Mouse (Mus musculus): ENCODE results near the gene Slc39a11.

Gene Slc39a11

GRCm38 (mm10) chr11:113507716-113508480 is 142.0 kb downstream of the Slc39a11 start:
- DNase-seq (ENCODE audit: low spot score) = no peak

GRCm38 (mm10) chr11:113505551-113506160 is 144.2 kb downstream of the Slc39a11 start:
- no peak for DNase-seq (ENCODE audit: low spot score)

- no peak for DNase-seq (ENCODE audit: low spot score)
Measured at GRCm38 (mm10) chr11:113504459-113505062, 145.3 kb downstream of the Slc39a11 start.

GRCm38 (mm10) chr11:113502968-113503367 is 146.9 kb downstream of the Slc39a11 start:
- DNase-seq (ENCODE audit: low spot score) = no peak

GRCm38 (mm10) chr11:113500631-113501305 is 149.1 kb downstream of the Slc39a11 start:
- no peak for DNase-seq (ENCODE audit: low spot score)

- peak; percentile 46 for DNase-seq (ENCODE audit: low spot score)
Measured at GRCm38 (mm10) chr11:113498889-113499288, 151.0 kb downstream of the Slc39a11 start.

- no peak for DNase-seq (ENCODE audit: low spot score)
Measured at GRCm38 (mm10) chr11:113494021-113494546, 155.8 kb downstream of the Slc39a11 start.

GRCm38 (mm10) chr11:113490530-113491520 is 159.1 kb downstream of the Slc39a11 start:
- no peak for DNase-seq (ENCODE audit: low spot score)

GRCm38 (mm10) chr11:113487603-113488335 is 162.1 kb downstream of the Slc39a11 start:
- no peak for DNase-seq (ENCODE audit: low spot score)

GRCm38 (mm10) chr11:113484037-113484436 is 165.8 kb downstream of the Slc39a11 start:
- DNase-seq (ENCODE audit: low spot score) = no peak

- DNase-seq (ENCODE audit: low spot score) = no peak
Measured at GRCm38 (mm10) chr11:113477550-113477949, 172.3 kb downstream of the Slc39a11 start.

- DNase-seq (ENCODE audit: low spot score) = no peak
Measured at GRCm38 (mm10) chr11:113476720-113477119, 173.2 kb downstream of the Slc39a11 start.

GRCm38 (mm10) chr11:113475491-113475890 is 174.4 kb downstream of the Slc39a11 start:
- DNase-seq (ENCODE audit: low spot score) = no peak

- no peak for DNase-seq (ENCODE audit: low spot score)
Measured at GRCm38 (mm10) chr11:113473998-113474534, 175.8 kb downstream of the Slc39a11 start.

- DNase-seq (ENCODE audit: low spot score) = no peak
Measured at GRCm38 (mm10) chr11:113471936-113472335, 177.9 kb downstream of the Slc39a11 start.

GRCm38 (mm10) chr11:113469919-113470785 is 179.7 kb downstream of the Slc39a11 start:
- no peak for DNase-seq (ENCODE audit: low spot score)

- DNase-seq (ENCODE audit: low spot score) = no peak
Measured at GRCm38 (mm10) chr11:113468016-113468415, 181.9 kb downstream of the Slc39a11 start.

GRCm38 (mm10) chr11:113467313-113467811 is 182.5 kb downstream of the Slc39a11 start:
- DNase-seq (ENCODE audit: low spot score) = no peak

GRCm38 (mm10) chr11:113460118-113460517 is 189.8 kb downstream of the Slc39a11 start:
- DNase-seq (ENCODE audit: low spot score) = no peak

Measured in T-cell, adult 2 months (primary cell).